Mouse (Mus musculus) bone marrow, adult 2 months (tissue): Measurements from ENCODE around the gene Tmem151b. TPM values are rescaled to one million over a fixed set of nuclear protein-coding genes. Genes with fewer than 3 reads are reported as not detected.

ENCODE experiments used
- H3K27ac ChIP-seq: fragments of 200-500 bp; 2 replicates; pipeline ENCODE4 v1.5.1; 2012; ENCODE audit warnings: low read depth, mild to moderate bottlenecking, control low read depth, inconsistent platforms, low read length; ENCODE audit not compliant: control insufficient read depth, poor library complexity, insufficient read depth
- H3K4me1 ChIP-seq: fragments of 200-500 bp; 2 replicates; pipeline ENCODE4 v1.6.1; 2011; ENCODE audit warnings: low read length; ENCODE audit not compliant: control insufficient read depth, insufficient read depth
- H3K4me3 ChIP-seq: fragments of 200-500 bp; replicated peaks from 2 replicates; pipeline ENCODE3; 2011; ENCODE audit warnings: mild to moderate bottlenecking, low read depth, low read length, control low read depth; ENCODE audit not compliant: control insufficient read depth
- CTCF ChIP-seq: fragments of 200-500 bp; IDR thresholded peaks from 2 replicates; pipeline ENCODE4 v1.5.1; 2011; ENCODE audit warnings: low read length, control low read depth; ENCODE audit not compliant: control insufficient read depth, insufficient read depth
- POLR2A ChIP-seq: fragments of 200-500 bp; IDR thresholded peaks from 2 replicates; pipeline ENCODE4 v1.6.1; 2011; ENCODE audit warnings: low read depth, mild to moderate bottlenecking, control low read depth, low read length, borderline replicate concordance; ENCODE audit not compliant: control insufficient read depth
- WGBS: fragments of 180-500 bp; shearing (Covaris S2); methylation state at CpG from one replicate; pipeline ENCODE4 v1.1.7; 2018; 5-methylcytosine and 5-hydroxymethylcytosine counted together
- polyA plus RNA-seq: library from polyadenylated mRNA; stranded (reverse); fragments of >200 nt; gene quantifications from 2 replicates; pipeline ENCODE4 v1.2.4, GENCODE M21; 2011; ENCODE audit warnings: low replicate concordance; ENCODE audit not compliant: missing spikeins, insufficient read depth, insufficient read length

Gene Tmem151b
- polyA plus RNA-seq, 1 experiment, result 4.3 TPM

DNA sequence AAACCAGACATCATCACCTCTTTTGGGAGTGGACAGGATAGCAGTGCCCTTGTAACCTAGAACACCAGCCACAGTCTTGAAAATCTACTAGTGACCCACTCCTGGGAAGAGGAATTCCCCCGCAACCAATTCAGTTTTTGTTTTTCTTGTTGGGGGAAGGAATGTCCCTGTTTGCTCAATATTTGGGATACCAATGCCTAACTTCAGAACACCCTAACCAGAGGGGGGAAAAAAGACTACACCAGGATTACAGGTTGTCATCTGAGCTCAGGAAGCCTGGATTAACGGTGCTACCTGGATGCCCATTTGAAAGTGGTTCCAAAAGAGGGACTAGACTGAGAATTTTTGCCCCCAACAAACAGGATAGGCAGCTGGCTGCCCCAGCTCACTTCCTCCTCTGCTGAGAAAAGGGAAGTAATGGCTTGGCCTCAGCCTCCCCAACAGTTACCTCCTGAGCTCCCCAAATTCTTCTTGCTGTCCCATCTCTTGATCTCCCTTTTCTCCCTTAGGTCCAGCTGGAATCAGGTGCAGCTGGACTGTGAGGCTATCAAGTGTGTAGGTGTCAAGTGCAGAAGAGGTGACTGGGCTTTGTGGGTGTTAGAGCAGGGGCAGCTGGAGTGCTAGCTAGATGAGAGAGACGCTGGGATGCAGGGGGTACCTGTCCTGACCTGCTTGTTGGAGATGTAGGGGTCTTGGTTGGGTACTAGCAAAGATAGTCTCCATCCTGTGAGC, 7.2 kb upstream of the Tmem151b start:
- H3K4me3 ChIP-seq, result peak overlapping the region; percentile 77
- WGBS, result 4% methylated on average over 3 of the region's 3 CpGs
- H3K4me1 ChIP-seq, result no peaks in the 10 kb centered on the region; the same call in 1 of the 2 replicates
- peak overlapping the region; percentile 71 for H3K27ac ChIP-seq
- TF ChIP-seq POLR2A, result no peak
- TF ChIP-seq CTCF, result no peak

DNA sequence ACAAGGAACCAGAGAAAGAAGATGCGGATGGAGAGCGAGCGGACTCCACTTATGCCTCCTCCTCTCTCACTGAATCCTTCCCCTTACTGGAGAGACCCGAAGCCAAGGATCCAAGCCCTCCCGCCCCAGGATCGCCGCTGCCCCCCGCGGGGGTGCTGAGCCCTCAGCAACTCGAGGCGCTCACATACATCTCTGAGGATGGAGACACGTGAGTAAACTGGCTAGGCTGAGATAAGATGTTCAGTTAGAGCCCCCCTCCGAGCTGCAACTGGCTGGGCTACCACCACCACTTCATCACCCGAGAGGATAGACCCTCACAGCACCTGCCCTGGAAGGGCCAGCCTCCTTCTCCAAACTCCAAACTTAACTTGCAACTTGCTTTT, 6.6 kb upstream of the Tmem151b start:
- under 1% methylated on average over 14 of the region's 14 CpGs for WGBS
- no peak for TF ChIP-seq CTCF
- TF ChIP-seq POLR2A, result no peak
- Histone ChIP-seq H3K27ac (peak overlapping the region; percentile 71), H3K4me1 (no peaks in the 10 kb centered on the region; the same call in 1 of the 2 replicates), H3K4me3 (peak overlapping the region; percentile 77)

DNA sequence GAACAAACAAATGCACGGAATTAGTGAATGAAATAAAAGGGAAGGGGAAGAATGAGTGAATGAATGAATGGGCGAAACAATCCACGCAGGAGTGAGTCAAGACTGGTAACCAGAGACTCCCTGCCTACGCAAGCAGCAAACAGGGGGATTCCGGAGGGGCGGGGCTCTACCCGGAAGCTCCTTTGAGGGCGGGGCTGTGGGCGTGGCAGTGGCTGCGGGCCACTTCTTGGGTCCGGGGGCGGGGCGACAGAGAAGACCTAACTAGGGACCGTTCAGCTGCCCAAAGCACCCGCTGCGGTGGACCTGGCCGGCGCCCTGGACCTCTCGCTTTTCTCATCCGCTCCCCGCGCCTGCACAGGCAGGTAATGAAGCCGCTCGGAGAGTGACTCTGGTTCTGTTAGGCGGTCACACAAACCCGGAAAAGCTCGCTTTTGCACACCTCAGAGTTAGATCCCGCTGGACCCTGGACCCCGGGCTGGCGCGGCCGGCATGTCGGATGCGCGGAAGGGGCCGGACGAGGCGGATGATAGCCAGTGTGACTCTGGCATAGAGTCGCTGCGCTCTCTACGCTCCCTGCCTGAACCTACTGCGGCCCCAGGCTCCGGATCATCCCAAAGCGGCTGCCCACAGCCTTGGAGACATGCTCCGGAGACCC, 6.1 kb upstream of the Tmem151b start, which contains the start of gene Nfkbie:
Gene Nfkbie (plus strand): TSS at position 252 of the 655 bp plus-strand sequence.
- no peaks in the 10 kb centered on the region; the same call in 1 of the 2 replicates for H3K4me1 ChIP-seq

DNA sequence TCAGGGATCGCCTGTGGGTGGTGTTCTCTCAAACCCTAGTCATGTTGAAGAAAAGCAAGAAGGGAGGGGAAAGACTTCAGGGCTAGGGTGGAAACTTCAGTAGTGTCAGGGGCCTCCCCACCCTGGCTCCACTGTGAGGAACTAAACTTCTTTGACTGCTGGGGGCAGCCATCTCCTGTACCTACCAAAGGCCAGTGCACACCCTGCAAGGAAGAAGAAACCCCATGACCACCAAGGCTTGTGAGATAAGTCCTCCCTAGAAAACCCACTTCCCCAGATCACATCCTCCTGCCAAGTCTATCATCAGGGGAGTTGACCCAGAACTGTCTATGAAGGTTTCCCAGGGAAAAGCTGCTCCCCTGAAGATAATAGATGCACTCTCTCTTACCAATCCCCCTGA, 4.9 kb upstream of the Tmem151b start:
- TF ChIP-seq CTCF (no peak), POLR2A (no peak)
- no peaks in the 10 kb centered on the region; the same call in 1 of the 2 replicates for H3K4me1 ChIP-seq
- H3K27ac ChIP-seq, result no peak overlapping the region
- 41% methylated on average over 1 of the region's 1 CpGs for WGBS
- no peak overlapping the region for H3K4me3 ChIP-seq

More for the DNA sequence above, 6.1 kb upstream of the Tmem151b start, which contains the start of gene Nfkbie:
- TF ChIP-seq POLR2A, result peak; percentile 83; the same call in 1 of the 2 replicates
- no peak for TF ChIP-seq CTCF
- peak within 1 kb of the TSS; percentile 71 for H3K27ac ChIP-seq
- WGBS, result under 1% methylated on average over 45 of the region's 45 CpGs
- H3K4me3 ChIP-seq, result peak within 1 kb of the TSS; percentile 77

DNA sequence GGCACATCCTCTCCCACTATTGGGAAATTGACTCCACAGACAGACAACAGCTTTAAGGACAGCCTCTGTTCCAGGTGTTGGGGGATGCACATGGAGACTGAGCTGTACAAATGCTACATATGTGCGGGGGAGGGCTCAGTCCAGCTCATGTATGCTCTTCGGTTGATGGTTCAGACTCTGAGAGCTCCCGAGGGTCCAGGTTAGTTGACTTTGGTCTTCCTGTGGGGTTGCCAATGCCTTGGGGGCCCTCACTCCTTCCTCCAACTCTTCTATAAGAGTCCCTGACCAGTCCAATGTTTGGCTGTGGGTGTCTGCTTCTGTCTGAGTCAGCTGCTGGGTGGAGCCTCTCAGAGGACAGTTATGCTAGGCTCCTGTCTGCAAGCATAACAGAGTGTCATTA, 3.6 kb upstream of the Tmem151b start:
- no peak overlapping the region for H3K4me3 ChIP-seq
- WGBS, result 82% methylated on average over 3 of the region's 3 CpGs
- TF ChIP-seq CTCF (no peak), POLR2A (no peak)
- H3K27ac ChIP-seq, result no peak overlapping the region
- no peaks in the 10 kb centered on the region; the same call in 1 of the 2 replicates for H3K4me1 ChIP-seq

DNA sequence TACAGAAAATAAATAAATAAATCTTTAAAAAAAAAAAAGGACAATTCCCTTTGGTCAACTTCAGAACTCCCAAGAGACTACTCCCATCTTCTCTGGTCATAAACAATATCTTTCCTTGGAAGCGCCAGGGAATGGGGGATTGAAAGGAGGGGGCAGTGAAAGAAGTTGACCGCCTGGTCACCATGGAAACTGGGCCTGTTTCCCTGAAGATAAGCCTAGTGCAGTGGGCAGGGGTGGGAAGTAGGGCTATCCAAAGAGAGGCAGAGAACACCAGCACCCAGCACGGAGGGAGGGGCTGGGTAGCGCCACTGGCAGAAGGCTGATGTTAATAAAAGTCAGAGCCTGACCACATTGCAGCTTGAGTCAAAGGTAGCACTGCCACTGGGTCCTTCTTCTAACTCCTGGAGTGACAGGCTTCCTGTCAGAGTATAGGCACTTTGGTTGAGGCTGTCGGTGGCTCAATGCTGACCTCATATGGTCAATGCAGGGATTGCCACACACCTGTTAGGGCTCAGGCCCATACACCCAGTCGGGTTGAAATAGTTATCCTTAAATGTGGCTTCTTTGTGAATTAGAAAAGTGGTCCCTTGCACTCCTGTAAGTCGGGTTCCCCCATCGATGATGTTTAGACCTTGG, 2.5 kb upstream of the Tmem151b start:
- Histone ChIP-seq H3K4me1 (no peaks in the 10 kb centered on the region; the same call in 1 of the 2 replicates), H3K27ac (no peak overlapping the region), H3K4me3 (no peak overlapping the region)
- no peak for TF ChIP-seq POLR2A
- peak; percentile 88 for TF ChIP-seq CTCF
- WGBS, result 6% methylated on average over 8 of the region's 8 CpGs

DNA sequence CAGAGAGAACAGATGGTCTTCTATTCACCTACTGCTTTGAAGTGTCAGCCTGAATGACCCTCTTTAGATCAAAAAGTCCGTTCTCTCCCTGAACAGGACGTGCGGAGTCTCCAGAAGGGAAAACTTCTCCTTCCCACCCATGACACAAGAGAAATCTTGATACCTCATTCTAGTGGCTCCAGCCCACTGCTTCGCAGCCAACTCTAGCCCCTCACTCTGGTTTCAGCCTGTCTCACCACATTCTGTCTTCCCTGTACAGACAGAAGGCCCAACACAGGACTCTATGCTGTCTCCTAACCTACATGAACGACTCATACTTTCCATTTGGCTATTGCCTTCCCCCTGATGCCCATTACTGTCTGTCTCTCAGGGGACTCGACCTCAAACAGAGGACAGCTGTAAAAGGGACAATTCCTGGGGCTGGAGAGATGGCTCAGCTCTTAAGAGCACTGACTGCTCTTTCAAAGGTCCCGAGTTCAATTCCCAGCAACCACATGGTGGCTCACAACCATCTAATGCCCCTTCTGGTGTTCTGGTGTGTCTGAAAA, 1.8 kb upstream of the Tmem151b start:
- WGBS, result 70% methylated on average over 7 of the region's 7 CpGs
- no peak overlapping the region for H3K4me3 ChIP-seq
- no peak for TF ChIP-seq CTCF
- no peak for TF ChIP-seq POLR2A
- no peak overlapping the region for H3K27ac ChIP-seq
- no peaks in the 10 kb centered on the region; the same call in 1 of the 2 replicates for H3K4me1 ChIP-seq
